Mouse (Mus musculus) layer of hippocampus, postnatal 36 days (tissue): ENCODE measurements around the gene Pdss2. TPM values are rescaled to one million over a fixed set of nuclear protein-coding genes. Genes with fewer than 3 reads are reported as not detected.
"Not testable (repeated sequence)": the region's sequence is repeated elsewhere in the genome, so short reads cannot be mapped to it uniquely, and the experiment has no call there.

Experiments
- DNase-seq, 2 experiments: peaks; one replicate each; pipeline ENCODE4 v3.0.0; 2022
- total RNA-seq, 2 experiments: library from RNA; stranded (reverse); gene quantifications; 2 replicates each; pipeline ENCODE4 v1.2.3; 2021

Pdss2 gene
- total RNA-seq, 2 experiments from 2014 or later = 14.0 to 19.2 TPM

GRCm38 (mm10) chr10:43244262-43244806, 23.0 kb downstream of the Pdss2 start:
- DNase-seq = no peak

DNA sequence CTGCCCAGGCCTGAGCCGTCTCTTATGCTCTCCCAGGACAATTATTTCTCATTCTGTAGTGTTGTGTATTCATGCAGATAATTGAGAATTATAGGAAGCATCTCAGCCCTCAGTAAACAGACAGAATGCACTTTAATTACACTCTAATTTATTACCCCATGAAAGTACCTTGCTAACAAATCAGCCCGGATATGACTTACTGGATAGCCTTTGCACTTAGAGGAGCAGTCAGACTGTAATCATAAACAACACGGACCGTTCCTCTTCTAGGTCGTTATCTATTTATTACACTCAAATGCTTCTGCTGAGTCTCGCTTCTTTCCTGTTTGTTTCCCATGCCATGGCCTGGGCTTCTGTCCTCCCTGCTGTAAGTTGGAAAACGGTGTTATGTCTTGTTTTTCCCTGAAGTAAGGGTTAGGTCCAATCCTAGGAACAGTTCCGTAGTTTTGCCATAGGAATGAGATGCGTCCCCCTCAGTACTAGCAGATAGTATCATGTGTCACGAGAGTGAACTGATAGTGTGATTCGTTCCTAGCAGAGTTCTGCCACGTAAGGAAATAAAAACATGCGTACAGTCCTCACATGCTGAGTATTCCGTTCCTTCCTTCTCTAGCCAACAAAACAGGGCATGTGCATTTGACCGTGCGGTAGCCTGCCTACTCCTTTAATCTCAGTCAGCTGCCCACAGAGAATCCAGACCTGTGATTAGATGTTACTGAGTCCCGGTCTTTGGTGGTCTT, 24.3 kb downstream of the Pdss2 start:
- no peak for DNase-seq

DNA sequence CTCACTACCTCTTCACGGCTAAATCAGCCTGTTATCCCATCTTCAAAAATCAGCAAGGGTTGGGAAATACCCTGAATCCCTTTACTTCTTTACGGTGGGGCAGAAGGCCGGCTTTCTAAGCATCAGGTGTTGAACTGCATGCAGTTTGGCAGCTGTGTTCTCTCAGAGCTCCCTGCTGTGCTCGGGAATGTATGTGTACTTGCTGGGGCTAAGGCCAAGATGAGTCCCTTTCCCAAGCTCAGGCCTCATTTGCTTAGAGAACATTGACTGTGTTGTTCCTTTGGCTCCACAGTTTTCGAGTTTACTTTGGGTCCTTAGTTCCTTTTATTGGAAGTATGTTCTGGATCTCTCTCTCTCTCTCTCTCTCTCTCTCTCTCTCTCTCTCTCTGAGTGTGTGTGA, 26.7 kb downstream of the Pdss2 start:
- DNase-seq = no peak

GRCm38 (mm10) chr10:43252324-43252723, 31.0 kb downstream of the Pdss2 start:
- no peak for DNase-seq

- DNase-seq = not testable (repeated sequence)
These were observed 35.7 kb downstream of the Pdss2 start for GRCm38 (mm10) chr10:43256965-43257364.

DNA sequence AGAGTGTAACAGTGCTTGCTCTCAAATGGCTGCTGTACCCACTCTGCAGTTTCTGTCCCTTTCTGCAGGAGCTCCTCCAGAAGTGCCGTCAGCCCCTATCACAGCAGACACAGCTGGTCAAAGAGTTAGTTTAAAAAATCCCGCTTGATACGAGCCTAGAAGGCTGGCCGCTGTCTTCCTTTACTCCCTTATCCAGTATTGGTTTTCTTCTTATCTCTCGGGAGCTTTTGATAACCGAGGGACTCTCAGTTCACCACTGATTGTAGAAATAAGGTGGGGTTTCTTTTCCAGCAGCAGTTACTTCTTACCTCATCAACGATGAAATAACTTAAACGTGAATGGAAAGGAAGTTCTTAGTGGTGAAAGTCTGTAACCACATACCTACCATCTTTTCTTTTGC, 36.2 kb downstream of the Pdss2 start:
- DNase-seq = not testable (repeated sequence)

DNA sequence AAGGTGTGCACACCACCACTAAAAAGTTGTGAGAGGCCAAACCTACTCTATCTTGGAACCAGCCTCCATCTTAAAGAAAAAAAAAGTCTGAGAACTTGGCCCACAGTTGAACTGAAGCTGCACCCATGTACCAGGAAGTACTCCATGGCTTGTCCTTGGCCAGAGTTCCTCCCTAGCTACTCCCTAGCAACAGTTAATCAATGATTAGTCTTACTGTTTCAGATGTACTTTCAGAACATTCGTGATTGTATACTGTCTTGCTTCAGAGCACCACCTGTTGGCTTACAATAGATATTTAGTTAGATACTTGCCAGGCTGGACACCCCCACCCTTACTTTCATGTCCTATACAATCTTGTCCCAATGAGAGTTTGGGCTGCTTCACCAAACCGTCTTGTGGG, 50.0 kb downstream of the Pdss2 start:
- DNase-seq = no peak

DNA sequence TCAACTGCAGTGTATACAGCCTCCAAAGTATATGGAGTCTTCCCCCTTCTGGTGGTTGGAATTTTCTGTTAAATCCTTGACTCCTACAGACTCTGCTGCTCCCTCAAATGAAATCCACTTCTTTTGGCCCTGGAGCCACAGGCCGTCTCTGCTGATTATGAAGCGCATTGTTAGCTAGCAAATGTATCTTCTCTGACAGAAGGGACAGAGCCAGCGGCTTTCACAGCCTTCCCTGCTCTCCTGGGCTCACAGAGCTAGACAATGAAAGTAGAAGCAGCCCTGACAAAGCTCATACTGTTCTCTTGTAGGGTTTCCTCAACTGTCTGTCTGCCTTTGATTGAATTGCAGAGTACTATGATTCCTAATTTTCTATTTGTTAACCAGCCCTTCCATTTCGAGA, 51.1 kb downstream of the Pdss2 start:
- DNase-seq = no peak

- DNase-seq = no peak
These were observed 51.8 kb downstream of the Pdss2 start for GRCm38 (mm10) chr10:43273057-43273456.

DNA sequence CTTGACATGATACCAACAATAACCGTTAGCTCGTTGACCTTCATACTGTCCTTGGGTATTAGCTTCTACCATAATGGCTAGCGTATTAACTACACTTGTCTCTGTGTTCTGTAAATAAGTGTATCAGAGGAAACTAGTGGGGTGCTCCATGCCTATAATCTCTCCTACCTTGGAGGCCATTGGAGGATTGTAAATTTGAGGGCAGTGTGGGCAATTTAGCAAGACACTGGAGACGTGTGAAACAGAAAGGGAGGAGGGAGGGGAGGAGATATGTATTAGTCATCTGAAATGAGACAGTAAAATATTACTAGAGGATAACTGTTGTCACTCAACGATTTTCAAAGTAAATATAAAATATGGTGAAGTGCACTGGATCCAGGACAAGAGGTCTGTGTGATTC, 54.2 kb downstream of the Pdss2 start:
- DNase-seq = no peak

GRCm38 (mm10) chr10:43276116-43276659, 54.9 kb downstream of the Pdss2 start:
- no peak for DNase-seq

DNA sequence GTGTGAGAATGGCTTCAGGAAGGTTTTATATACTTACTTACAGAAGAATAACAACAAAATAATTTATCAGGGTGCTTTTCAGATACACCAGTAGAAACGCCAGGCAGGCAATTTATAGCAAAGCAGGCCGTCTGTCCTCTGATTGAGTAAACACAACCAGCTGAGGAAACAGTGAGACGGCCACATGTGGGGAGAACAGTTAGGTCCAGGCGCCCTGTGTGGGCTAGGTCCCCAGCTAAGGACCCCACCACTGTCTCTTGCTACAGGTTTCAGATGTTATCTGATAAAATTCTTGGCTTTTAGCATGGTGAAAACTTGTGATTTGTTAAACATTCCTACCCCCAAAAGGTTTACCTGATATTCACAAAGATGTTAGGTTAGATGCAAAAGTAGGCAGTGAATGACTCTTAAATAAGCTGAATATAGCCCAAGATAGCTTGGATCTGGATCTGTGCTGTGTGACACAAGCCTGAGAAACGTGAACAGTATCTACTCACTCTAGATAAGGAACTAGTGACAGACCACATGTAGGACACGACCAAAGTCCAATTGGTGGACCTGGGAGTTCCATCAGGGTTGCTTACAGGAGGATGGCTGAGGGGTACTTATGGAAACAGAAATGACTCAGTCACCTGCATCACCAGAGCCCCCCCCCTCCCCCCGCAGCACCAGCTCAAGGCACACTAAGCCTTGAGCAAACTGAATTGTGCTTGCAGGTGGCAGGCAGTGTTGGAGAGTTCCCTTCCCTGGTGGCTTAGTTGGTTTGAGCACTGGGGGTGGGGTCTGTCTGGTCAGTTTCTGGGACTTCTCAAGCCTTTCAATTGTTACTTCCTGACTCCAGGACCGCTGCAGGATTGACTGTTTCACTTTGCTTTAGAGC, 56.2 kb downstream of the Pdss2 start:
- DNase-seq = no peak

DNA sequence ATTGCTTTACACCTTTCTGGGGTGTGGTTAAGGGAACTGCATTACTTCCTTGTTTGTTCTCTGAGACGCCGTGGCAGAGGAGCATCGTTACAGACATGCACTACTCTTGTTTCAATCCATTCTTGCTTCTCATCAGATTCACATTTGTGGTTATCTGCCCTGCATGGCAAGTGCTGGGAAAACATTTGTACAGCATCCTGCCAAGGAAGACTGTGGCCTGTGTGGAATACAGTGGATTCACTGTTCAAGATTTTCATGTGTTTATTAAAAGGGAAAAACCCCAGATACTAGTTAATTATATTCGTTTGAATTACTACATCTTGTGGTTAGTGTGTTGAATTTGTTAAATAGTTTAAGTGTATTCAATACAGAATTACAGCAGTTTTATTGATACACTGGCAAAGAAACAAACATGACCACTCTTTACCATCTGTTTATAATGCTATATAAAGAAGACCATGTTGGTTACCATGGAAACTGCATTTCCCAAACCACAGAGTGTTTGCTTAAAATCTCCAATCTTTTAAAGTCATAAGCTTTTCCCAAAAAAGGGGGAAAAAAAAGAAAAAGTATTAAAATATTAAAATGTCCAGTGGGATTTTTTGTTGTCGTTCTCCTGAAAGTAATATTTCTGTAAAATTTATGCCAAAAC, 58.5 kb downstream of the Pdss2 start:
- DNase-seq = no peak

DNA sequence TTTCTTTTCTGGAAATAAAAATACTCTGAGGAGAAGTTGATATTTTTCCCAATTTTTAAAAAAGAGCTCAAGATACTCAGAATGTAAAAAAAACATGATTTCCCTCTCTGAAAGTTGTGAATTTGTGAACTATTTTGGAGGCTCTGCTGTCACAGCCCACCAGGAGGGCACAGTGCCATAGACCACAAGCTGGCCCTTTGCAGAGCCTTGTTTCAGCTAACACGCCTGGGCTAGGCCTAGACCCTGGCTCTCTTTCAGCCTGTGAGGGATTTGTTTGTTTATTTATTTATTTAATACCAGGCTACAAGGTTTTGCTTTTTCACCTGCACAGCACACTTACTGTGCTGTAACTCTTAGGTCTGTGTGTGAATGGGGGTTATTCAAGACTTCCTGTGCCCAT, 64.3 kb downstream of the Pdss2 start:
- DNase-seq = no peak

DNA sequence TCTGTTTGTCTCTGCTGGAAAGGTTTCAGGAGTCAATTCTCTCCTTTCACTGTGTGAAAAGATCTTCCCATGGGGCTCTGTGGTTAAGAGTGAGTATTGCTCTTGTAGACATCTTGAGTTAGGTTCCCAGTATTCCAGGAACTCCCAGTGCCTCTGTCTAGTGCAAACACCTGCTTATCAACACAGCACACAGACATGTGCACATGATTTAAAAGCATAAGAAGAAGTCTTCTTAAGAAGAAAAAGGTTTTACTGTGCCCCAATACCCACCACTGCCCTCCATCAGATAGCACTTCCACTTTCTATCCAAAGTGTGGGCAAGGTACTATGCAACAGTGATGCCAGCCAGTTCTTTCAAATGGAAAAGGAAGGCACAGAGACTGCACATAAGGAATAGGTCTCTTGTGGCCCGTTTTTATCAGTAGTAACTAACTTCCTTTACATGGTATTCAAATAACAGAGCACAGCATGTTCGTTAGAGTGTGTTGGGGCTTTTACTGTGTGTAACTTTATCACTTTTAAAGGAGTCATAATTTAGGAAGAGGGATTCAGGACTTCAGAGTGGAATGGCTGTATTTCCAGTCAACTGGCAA, 69.4 kb downstream of the Pdss2 start:
- no peak for DNase-seq

DNA sequence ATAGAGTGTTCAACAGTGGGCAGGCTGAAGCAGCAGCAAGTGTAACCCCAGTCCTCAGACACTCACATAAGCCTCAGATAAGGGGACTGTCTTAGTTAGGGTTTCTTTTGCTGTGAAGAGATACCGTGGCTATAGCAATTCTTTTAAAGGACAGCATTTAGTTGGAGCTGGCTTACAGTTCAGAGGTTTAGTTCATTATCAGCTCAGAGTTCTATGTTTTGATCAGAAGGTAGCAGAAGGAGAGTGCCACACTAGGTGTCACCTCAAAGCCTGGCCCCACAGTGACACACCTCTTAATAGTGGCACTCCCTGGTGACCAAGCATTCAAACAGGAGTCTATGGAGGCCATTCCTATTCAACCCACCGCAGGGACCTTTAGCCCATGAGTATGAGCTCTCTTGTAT, 70.0 kb downstream of the Pdss2 start:
- DNase-seq = no peak

DNA sequence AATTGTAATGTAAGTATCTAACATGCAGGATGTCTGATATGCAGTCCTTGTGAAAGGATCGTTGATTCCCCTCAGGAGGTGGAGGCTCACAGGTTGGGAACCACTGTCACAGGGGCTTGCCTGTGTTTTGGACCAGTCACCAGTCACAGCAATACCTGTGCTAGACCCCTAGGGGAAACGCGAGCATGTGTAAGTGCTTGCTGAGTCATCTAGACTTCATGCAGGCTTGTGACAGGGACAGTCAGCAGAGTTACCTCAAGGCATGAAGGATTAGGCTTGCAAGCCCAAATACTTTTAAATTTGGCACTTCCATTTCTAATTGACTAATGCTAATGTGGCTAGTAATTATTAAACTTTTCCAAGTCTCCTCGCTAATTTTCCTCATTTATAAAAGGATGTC, 71.2 kb downstream of the Pdss2 start:
- no peak for DNase-seq

DNA sequence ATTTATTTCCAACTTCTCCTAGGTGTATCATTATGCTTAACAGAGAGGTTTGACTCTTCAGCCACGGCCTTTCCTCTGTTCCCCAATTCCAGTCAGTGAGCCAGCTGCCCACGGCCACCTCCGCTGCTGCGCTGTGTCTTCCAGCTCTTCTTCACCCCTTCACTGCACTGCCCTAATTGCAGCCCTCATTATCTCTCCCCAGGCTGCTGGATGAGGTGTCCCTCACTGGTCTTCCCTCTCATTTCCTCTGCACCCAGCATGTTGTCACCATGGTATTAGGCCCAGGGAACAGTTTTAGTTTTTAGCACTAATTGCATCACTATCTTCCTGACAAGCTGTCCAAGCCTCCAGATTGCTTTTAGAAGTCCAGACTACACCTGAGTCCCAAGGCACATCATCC, 73.0 kb downstream of the Pdss2 start:
- no peak for DNase-seq

DNA sequence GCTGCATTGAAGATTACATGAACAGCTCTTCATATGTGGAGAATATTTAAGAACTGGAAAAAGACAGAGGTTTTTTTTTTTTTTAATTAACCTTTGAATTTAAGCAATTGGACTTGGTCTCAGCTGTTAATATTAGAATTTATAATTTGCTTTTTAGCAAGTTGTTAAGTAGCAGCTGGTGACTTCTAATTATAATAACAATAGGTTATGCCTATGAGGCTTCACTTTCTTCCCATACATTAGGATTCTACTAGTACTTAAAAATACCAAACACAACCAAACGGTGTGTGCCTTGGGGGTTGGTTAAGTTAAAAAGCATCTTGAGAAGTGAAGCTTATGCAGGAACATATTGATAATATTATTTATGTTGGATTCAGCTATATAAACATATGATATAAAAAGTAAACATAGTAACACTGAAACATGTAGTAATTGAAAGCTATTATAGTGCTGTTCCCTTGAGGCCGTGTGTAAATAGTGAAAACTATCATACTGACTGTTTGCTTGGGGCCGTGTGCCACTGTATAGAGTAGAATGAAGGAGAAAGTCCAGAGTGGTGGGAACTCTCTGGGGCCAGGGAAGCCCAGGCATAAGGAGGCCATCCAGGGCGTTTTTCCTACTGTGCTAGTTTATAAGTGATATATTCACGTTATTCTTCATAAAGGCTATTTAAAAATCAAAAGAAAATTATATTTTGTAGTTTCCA, 87.0 kb downstream of the Pdss2 start:
- DNase-seq = no peak

DNA sequence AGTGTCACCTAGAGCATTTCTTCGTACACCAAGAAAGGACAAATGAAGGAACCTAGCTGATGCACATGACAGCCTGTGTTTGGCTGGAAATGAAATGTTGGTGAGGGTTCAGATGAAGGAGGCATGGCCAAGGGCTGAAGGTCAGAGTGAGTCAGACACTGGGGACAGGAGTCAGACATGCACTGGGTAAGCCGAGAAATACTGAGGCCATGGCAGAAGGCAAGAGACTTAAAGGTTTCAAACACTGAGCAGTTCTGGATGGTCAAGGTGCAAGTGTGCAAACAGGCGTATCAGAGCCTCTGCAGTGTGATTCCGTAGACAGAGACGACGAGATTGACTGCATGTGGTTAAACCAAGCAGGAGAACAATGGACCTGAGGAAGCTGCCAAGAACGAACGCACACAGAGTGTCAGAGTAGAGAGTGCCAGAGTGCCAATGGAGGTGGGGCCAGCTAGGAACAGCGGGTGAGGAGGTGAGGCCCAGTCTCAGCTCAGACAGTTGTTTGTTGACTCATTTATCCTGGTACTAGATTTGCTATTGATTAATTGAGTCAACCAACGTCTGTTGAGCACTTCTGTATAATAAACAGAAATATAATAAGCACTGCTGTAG, 89.6 kb downstream of the Pdss2 start:
- no peak for DNase-seq

DNA sequence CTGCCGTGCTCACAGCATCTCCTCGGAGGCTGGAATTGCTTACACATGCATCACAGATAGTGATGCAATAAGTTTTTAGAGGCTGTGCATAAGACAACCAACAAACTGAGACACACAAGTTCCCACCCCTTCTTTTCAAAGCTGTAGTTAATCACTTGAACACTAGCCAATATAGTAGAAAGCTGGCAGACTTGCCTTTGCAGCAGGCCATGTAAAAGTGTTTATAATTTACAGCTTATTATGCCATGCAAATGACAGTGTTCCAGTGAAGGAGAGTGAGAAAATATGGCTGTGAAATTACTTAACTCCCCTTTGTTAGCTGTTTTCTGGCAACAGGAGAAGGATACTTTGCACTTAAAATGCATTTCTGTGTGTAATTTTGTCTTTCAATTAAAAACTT, 90.9 kb downstream of the Pdss2 start:
- DNase-seq = no peak
